In genomic region chr11:114691454-114692182, GRCm38 (mm10) we compare ENCODE assay signal across 24 mouse cellular contexts. TPM values are rescaled to one million over a fixed set of nuclear protein-coding genes. Genes with fewer than 3 reads are reported as not detected.
DNase-seq lines count a peak whose midpoint lies in the region; ATAC-seq and TF ChIP-seq lines count a peak whose summit lies in the region.
"Had no signal": no experiment of that assay in that cellular context is flagged by ENCODE, and none has a peak within 500 bp of the region (broad histone marks: within the 10 kb centered on the region; RNA-seq: fewer than 3 reads in every experiment).

No protein-coding gene starts in this region.

- no peaks in the 10 kb centered on the region for H3K9me3 ChIP-seq in embryonic facial prominence, embryonic 15.5 days (replicated peaks)
- no peaks in the 10 kb centered on the region for H3K9me3 ChIP-seq in hindbrain, embryonic 10.5 days
- H3K9me3 ChIP-seq in intestine, postnatal 0 days (ENCODE audit: control insufficient read depth): no peaks in the 10 kb centered on the region
- H3K9me3 ChIP-seq: forebrain, embryonic 12.5 days; heart, embryonic 10.5 days; intestine, embryonic 15.5 days; liver, embryonic 15.5 days; lung, embryonic 15.5 days; midbrain, embryonic 15.5 days; neural tube, embryonic 13.5 days had no signal

- no peak overlapping the region for H3K9ac ChIP-seq in embryonic facial prominence, embryonic 15.5 days
- no peak overlapping the region for H3K9ac ChIP-seq in intestine, postnatal 0 days (ENCODE audit: low read depth, low read length)
- H3K9ac ChIP-seq: forebrain, embryonic 12.5 days; intestine, embryonic 15.5 days; liver, embryonic 15.5 days; lung, embryonic 15.5 days; midbrain, embryonic 15.5 days; neural tube, embryonic 13.5 days had no signal

- H3K27ac ChIP-seq in embryonic facial prominence, embryonic 15.5 days (replicated peaks): no peak overlapping the region
- H3K27ac ChIP-seq in hindbrain, embryonic 10.5 days: no peak overlapping the region
- no peak overlapping the region for H3K27ac ChIP-seq in intestine, postnatal 0 days (ENCODE audit: low read depth, low read length)
- H3K27ac ChIP-seq: forebrain, embryonic 12.5 days; heart, embryonic 10.5 days; intestine, embryonic 15.5 days; liver, embryonic 15.5 days; lung, embryonic 15.5 days; midbrain, embryonic 15.5 days; neural tube, embryonic 13.5 days had no signal

- H3K36me3 ChIP-seq in embryonic facial prominence, embryonic 15.5 days: peaks cover 13% of the 10 kb centered on the region
- H3K36me3 ChIP-seq in hindbrain, embryonic 10.5 days: peaks cover 19% of the 10 kb centered on the region
- peaks cover 42% of the 10 kb centered on the region for H3K36me3 ChIP-seq in intestine, postnatal 0 days (ENCODE audit: control insufficient read depth, insufficient read depth)
- H3K36me3 ChIP-seq: intestine, embryonic 15.5 days; lung, embryonic 15.5 days; midbrain, embryonic 15.5 days had no signal

- peak; percentile 39 for ATAC-seq in embryonic facial prominence, embryonic 15.5 days (ENCODE audit: insufficient number of reproducible peaks, low FRiP score, low TSS enrichment, low read depth)
- no peak for ATAC-seq in intestine, postnatal 0 days
- ATAC-seq: hindbrain, embryonic 16.5 days; intestine, embryonic 15.5 days; midbrain, embryonic 15.5 days had no signal

- peak; percentile 46 for DNase-seq in cerebellum, adult 9-11 months
- DNase-seq in cerebellum, adult 9-10 months: no peak
- DNase-seq in testis, postnatal 14 days (ENCODE audit: low spot score): peak; percentile 67
- DNase-seq in testis, postnatal 10 days (ENCODE audit: low spot score): no peak
- DNase-seq in adrenal gland, postnatal 10 days: peak; percentile 65
- no peak for DNase-seq in hindbrain, embryonic 10.5 days (ENCODE audit: low spot score)
- DNase-seq: cerebellum, adult 8-10 months; kidney, postnatal 25 days; lung, postnatal 4 days had no signal

- H3K4me1 ChIP-seq in embryonic facial prominence, embryonic 15.5 days: peaks cover 11% of the 10 kb centered on the region
- peaks cover 30% of the 10 kb centered on the region for H3K4me1 ChIP-seq in hindbrain, embryonic 10.5 days (replicated peaks)
- no peaks in the 10 kb centered on the region for H3K4me1 ChIP-seq in intestine, postnatal 0 days (replicated peaks; ENCODE audit: control insufficient read depth, insufficient read depth, low read length)
- H3K4me1 ChIP-seq: midbrain, embryonic 15.5 days had no signal

- 50% methylated on average over 6 of the region's 6 CpGs for WGBS in embryonic facial prominence, embryonic 15.5 days
- 60% methylated on average over 6 of the region's 6 CpGs for WGBS in hindbrain, embryonic 10.5 days
- 71% methylated on average over 6 of the region's 6 CpGs for WGBS in intestine, postnatal 0 days

- H3K4me3 ChIP-seq in embryonic facial prominence, embryonic 15.5 days (replicated peaks): no peak overlapping the region
- H3K4me3 ChIP-seq in hindbrain, embryonic 10.5 days: no peak overlapping the region
- no peak overlapping the region for H3K4me3 ChIP-seq in intestine, postnatal 0 days (ENCODE audit: low read depth, low read length)
- H3K4me3 ChIP-seq: erythroblast, embryonic 14.5 days; forebrain, embryonic 12.5 days; heart, embryonic 10.5 days; intestine, embryonic 15.5 days; liver, embryonic 15.5 days; lung, embryonic 15.5 days; midbrain, embryonic 15.5 days; myocyte; neural tube, embryonic 13.5 days had no signal

- no peak for TF ChIP-seq CTCF in intestine, postnatal 0 days (IDR thresholded peaks at IDR 0.05; ENCODE audit: low read depth)

- H3K4me2 ChIP-seq in embryonic facial prominence, embryonic 15.5 days (replicated peaks): no peak overlapping the region
- no peak overlapping the region for H3K4me2 ChIP-seq in intestine, postnatal 0 days (replicated peaks; ENCODE audit: low read depth)
- H3K4me2 ChIP-seq: forebrain, embryonic 12.5 days; intestine, embryonic 15.5 days; liver, embryonic 15.5 days; lung, embryonic 15.5 days; midbrain, embryonic 15.5 days; neural tube, embryonic 13.5 days had no signal

- no peaks in the 10 kb centered on the region for H3K27me3 ChIP-seq in embryonic facial prominence, embryonic 15.5 days
- H3K27me3 ChIP-seq in hindbrain, embryonic 10.5 days (ENCODE audit: insufficient read depth, poor library complexity, severe bottlenecking): no peaks in the 10 kb centered on the region
- no peaks in the 10 kb centered on the region for H3K27me3 ChIP-seq in intestine, postnatal 0 days (replicated peaks; ENCODE audit: control insufficient read depth, insufficient read depth, low read length)
- H3K27me3 ChIP-seq: forebrain, embryonic 12.5 days; intestine, embryonic 15.5 days; liver, embryonic 15.5 days; lung, embryonic 15.5 days; midbrain, embryonic 15.5 days; neural tube, embryonic 13.5 days had no signal

RNA-seq across cellular contexts. Expression of gene Ttyh2, which starts 16.4 kb away (rescaled TPM):
- 10 to 100 TPM; 61.1 to 63.0 TPM for total RNA-seq in adrenal gland, postnatal 10 days (2021)
- 31.5 and 36.4 TPM in 2 replicates for polyA plus RNA-seq in embryonic facial prominence, embryonic 15.5 days (2015; fragmentation: Nextera tagmentation; extraction: Ambion mirVana)
- polyA plus RNA-seq in hindbrain, embryonic 10.5 days (2016; fragmentation: Nextera tagmentation; extraction: Ambion mirVana): 15.6 and 15.9 TPM in 2 replicates
- polyA plus RNA-seq in intestine, postnatal 0 days (2015; fragmentation: Nextera tagmentation; extraction: Ambion mirVana): 73.4 and 80.0 TPM in 2 replicates

RNA-seq across cellular contexts. Expression of gene Rpl38, which starts 23.3 kb away (rescaled TPM):
- 1,000 to 10,000 TPM; 1,144 to 1,253 TPM for total RNA-seq in adrenal gland, postnatal 10 days (2021)
- polyA plus RNA-seq in embryonic facial prominence, embryonic 15.5 days (2015; fragmentation: Nextera tagmentation; extraction: Ambion mirVana): 993 and 1,020 TPM in 2 replicates
- 959 and 1,042 TPM in 2 replicates for polyA plus RNA-seq in hindbrain, embryonic 10.5 days (2016; fragmentation: Nextera tagmentation; extraction: Ambion mirVana)
- 922 and 935 TPM in 2 replicates for polyA plus RNA-seq in intestine, postnatal 0 days (2015; fragmentation: Nextera tagmentation; extraction: Ambion mirVana)

RNA-seq across cellular contexts. Expression of gene Dnaic2, which starts 35.6 kb away (rescaled TPM):
- under 1 TPM; 0.55 to 0.57 TPM for total RNA-seq in adrenal gland, postnatal 10 days (2021)
- 8.0 and 13.2 TPM in 2 replicates for polyA plus RNA-seq in embryonic facial prominence, embryonic 15.5 days (2015; fragmentation: Nextera tagmentation; extraction: Ambion mirVana)
- polyA plus RNA-seq in hindbrain, embryonic 10.5 days (2016; fragmentation: Nextera tagmentation; extraction: Ambion mirVana): 4.0 and 6.3 TPM in 2 replicates
- 0.12 and 0.22 TPM in 2 replicates for polyA plus RNA-seq in intestine, postnatal 0 days (2015; fragmentation: Nextera tagmentation; extraction: Ambion mirVana)
- total RNA-seq: gastrocnemius, adult 8-10 months; hematopoietic stem cell, adult 5-6 weeks; megakaryocyte-erythroid progenitor cell, adult 5-6 weeks had no signal
- polyA plus RNA-seq: erythroblast, embryonic 14.5 days had no signal

Comparison
In these comparisons a context has a peak if more than half of its experiments do, and no peak if none do; other contexts are left out.
1. DNase-seq: peak in cerebellum, adult 9-11 months (single experiment), testis, postnatal 14 days (single experiment) and adrenal gland, postnatal 10 days (single experiment); none in cerebellum, adult 9-10 months (single experiment), testis, postnatal 10 days (single experiment) and hindbrain, embryonic 10.5 days (single experiment).